Mouse (Mus musculus) C2C12 (cell line): Measurements from ENCODE around the gene Pradc1. TPM values are rescaled to one million over a fixed set of nuclear protein-coding genes. Genes with fewer than 3 reads are reported as not detected.

Source experiments
- H3K27me3 ChIP-seq: one replicate; pipeline ENCODE4 v1.6.1; 2011; ENCODE audit not compliant: control insufficient read depth, insufficient read depth, insufficient read length
- H3K36me3 ChIP-seq: one replicate; pipeline ENCODE4 v1.6.1; 2011; ENCODE audit not compliant: control insufficient read depth, insufficient read depth
- H3K4me3 ChIP-seq: one replicate; pipeline ENCODE4 v1.5.1; 2011; ENCODE audit warnings: mild to moderate bottlenecking, control low read depth; ENCODE audit not compliant: poor library complexity, insufficient read depth, severe bottlenecking
- H3K79me2 ChIP-seq: one replicate; pipeline ENCODE4 v1.6.1; 2011; ENCODE audit not compliant: control insufficient read depth, insufficient read depth
- H3K79me3 ChIP-seq: one replicate; pipeline ENCODE4 v1.6.1; 2011; ENCODE audit warnings: low read depth, control low read depth
- H3ac ChIP-seq: one replicate; pipeline ENCODE3; 2011; ENCODE audit warnings: low read depth; ENCODE audit not compliant: control insufficient read depth, insufficient read length
- CEBPB ChIP-seq: IDR thresholded peaks from one replicate; pipeline ENCODE4 v1.6.1; 2011; ENCODE audit warnings: low read depth, mild to moderate bottlenecking, control low read depth, moderate library complexity
- CTCF ChIP-seq: IDR thresholded peaks from one replicate; pipeline ENCODE4 v1.5.1; 2011; ENCODE audit not compliant: control insufficient read depth, insufficient read depth, insufficient read length
- FOSL1 ChIP-seq: IDR thresholded peaks from one replicate; pipeline ENCODE4 v1.8.0; 2011; ENCODE audit warnings: mild to moderate bottlenecking, low read length; ENCODE audit not compliant: poor library complexity, insufficient read depth, severe bottlenecking
- MAX ChIP-seq: IDR thresholded peaks from one replicate; pipeline ENCODE4 v1.6.1; 2011; ENCODE audit warnings: mild to moderate bottlenecking, control low read depth
- MYOD1 ChIP-seq: IDR thresholded peaks from one replicate; pipeline ENCODE4 v1.6.1; 2011; ENCODE audit warnings: low read depth; ENCODE audit not compliant: control insufficient read depth, insufficient read length
- MYOG ChIP-seq: IDR thresholded peaks from one replicate; pipeline ENCODE4 v1.6.1; 2011; ENCODE audit not compliant: control insufficient read depth, insufficient read length; ENCODE audit errors: extremely low read depth
- USF1 ChIP-seq: IDR thresholded peaks from one replicate; pipeline ENCODE4 v1.6.1; 2011; ENCODE audit warnings: low read depth, mild to moderate bottlenecking, control low read depth, moderate library complexity
- polyA plus RNA-seq: library from polyadenylated mRNA; unstranded; fragments of >200 nt; fragmentation: generic; extraction: Trizol; gene quantifications from one replicate; pipeline ENCODE4 v1.2.1, GENCODE M21; 2012; ENCODE audit warnings: missing spikeins

Pradc1 gene
- polyA plus RNA-seq, 1 experiment = 35.6 TPM

GRCm38 (mm10) chr6:85415829-85416228 lies 35.9 kb downstream of the Pradc1 start:
- H3ac ChIP-seq = no peak overlapping the region
- H3K36me3 ChIP-seq = no peaks in the 10 kb centered on the region
- H3K79me2 ChIP-seq = no peaks in the 10 kb centered on the region
- TF ChIP-seq MYOD1 (no peak), USF1 (no peak), CEBPB (no peak), CTCF (no peak), MYOG (no peak), MAX (no peak), FOSL1 (no peak)
- H3K4me3 ChIP-seq = no peak overlapping the region
- peaks cover 44% of the 10 kb centered on the region for H3K27me3 ChIP-seq
- H3K79me3 ChIP-seq = no peaks in the 10 kb centered on the region

DNA sequence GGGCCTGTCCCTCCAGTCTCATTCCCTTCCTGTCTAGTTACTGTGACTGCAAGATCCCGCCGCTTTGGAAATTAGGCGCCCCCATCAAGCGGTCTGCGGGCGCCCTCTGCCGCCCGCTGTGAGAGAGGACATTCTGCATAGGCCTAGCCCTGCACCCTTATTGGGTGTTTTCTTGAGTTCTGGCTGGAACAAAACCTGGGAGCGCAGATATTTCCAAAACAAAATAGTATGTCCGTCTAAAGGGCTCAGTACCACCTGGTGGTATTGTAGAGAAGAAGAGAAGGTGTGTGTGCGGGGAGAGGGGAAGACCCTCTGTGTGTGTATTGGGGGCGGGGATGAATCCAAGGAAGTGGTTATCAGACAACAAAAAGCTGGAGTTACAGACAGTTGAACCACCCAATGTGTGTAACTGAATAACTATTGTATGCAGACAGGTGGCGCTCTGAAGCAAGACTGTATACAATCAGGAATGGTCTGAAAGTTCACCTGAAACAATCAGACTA lies 40.9 kb downstream of the Pradc1 start:
- no peak overlapping the region for H3K4me3 ChIP-seq
- H3ac ChIP-seq = no peak overlapping the region
- TF ChIP-seq USF1 (no peak), CTCF (peak; percentile 69), MAX (no peak), MYOD1 (no peak)
- no peaks in the 10 kb centered on the region for H3K79me3 ChIP-seq
- H3K36me3 ChIP-seq = no peaks in the 10 kb centered on the region
- H3K79me2 ChIP-seq = no peaks in the 10 kb centered on the region
- H3K27me3 ChIP-seq = peaks cover 77% of the 10 kb centered on the region

DNA sequence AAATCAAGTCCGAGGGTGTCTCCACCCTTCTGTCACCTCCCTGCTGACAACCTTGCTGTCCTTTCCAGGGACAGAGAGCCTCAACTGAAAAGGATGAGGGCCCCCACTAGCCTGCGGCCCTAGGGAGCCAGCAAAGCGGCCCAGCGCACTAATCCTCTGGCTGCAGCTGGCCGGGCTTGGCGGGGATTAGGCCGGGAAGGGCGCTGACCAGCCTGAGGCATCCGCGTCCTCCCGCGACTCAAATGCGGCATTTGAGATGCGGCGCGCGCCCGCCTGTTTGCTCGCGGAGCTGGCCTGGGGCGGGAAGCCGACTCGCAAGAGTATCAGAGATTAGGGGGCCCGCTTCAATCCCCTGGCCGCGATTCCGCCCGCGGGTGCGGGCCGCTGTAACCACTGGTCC lies 42.8 kb downstream of the Pradc1 start:
- H3ac ChIP-seq = no peak overlapping the region
- no peaks in the 10 kb centered on the region for H3K79me2 ChIP-seq
- H3K4me3 ChIP-seq = no peak overlapping the region
- no peaks in the 10 kb centered on the region for H3K36me3 ChIP-seq
- TF ChIP-seq USF1 (no peak), FOSL1 (no peak), CEBPB (no peak), MYOD1 (no peak), CTCF (no peak), MYOG (no peak), MAX (no peak)
- peaks cover 79% of the 10 kb centered on the region for H3K27me3 ChIP-seq
- H3K79me3 ChIP-seq = no peaks in the 10 kb centered on the region

DNA sequence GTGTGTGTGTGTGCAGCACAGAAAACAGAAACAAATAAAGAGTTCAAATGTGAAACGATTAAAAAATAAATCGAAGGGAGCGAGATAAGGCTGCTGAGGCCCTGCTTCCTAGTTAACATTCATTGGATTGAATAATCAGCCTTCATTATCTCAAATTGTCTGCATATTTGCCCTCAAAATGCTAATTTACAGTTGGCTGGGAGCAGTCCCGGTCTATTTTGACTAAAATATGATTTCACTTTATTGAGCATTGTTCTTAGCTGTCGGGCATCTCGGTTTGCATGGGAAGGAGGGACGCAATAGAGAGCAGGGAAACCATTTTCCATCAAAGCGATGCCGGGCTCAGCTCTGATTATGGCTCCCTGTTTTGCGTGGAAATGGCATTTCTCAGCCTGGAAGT lies 48.7 kb downstream of the Pradc1 start:
- H3K36me3 ChIP-seq = no peaks in the 10 kb centered on the region
- H3K79me2 ChIP-seq = no peaks in the 10 kb centered on the region
- no peak overlapping the region for H3K4me3 ChIP-seq
- no peak for TF ChIP-seq CEBPB
- no peak for TF ChIP-seq MAX
- TF ChIP-seq MYOG = no peak
- no peak for TF ChIP-seq MYOD1
- TF ChIP-seq FOSL1 = no peak
- no peak for TF ChIP-seq USF1
- TF ChIP-seq CTCF = no peak
- peaks cover 42% of the 10 kb centered on the region for H3K27me3 ChIP-seq
- no peaks in the 10 kb centered on the region for H3K79me3 ChIP-seq
- H3ac ChIP-seq = no peak overlapping the region

DNA sequence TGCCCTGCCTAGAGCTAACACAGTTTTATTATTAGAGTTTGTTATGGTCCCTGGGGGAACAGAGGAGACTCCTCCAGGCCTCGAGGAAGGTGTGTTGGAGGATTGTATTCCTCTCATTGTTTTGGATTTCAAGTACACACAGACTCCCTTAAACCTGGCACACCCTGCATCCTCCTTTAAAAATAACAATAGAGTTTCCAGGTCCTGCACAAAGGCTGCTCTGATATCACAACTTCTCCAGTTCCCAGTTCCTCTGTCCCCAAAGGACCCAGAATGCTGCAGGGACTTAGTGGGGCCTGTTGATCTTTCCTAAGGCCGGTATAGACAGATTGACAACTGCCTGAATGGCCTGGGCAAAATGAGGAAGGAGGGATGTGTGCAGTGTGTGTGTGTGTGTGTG lies 49.2 kb downstream of the Pradc1 start:
- TF ChIP-seq CTCF (no peak), USF1 (no peak)
- Histone ChIP-seq H3K27me3 (peaks cover 38% of the 10 kb centered on the region), H3K4me3 (no peak overlapping the region), H3K79me2 (no peaks in the 10 kb centered on the region), H3ac (no peak overlapping the region), H3K36me3 (no peaks in the 10 kb centered on the region), H3K79me3 (no peaks in the 10 kb centered on the region)

GRCm38 (mm10) chr6:85399715-85400114 lies 52.1 kb downstream of the Pradc1 start:
- Histone ChIP-seq H3K79me2 (no peaks in the 10 kb centered on the region), H3K27me3 (peaks cover 10% of the 10 kb centered on the region), H3K36me3 (no peaks in the 10 kb centered on the region), H3K79me3 (no peaks in the 10 kb centered on the region), H3K4me3 (no peak overlapping the region), H3ac (no peak overlapping the region)
- TF ChIP-seq CEBPB (no peak), USF1 (no peak), MYOD1 (no peak), MAX (no peak), CTCF (no peak), MYOG (no peak), FOSL1 (no peak)
